Mouse (Mus musculus) testis, adult 2 months (tissue): Measurements from ENCODE around the gene Dnah12. TPM values are rescaled to one million over a fixed set of nuclear protein-coding genes. Genes with fewer than 3 reads are reported as not detected.

Source experiments
- H3K27ac ChIP-seq: fragments of 200-500 bp; 2 replicates; pipeline ENCODE4 v1.5.1; 2012; ENCODE audit warnings: low read depth, low read length; ENCODE audit not compliant: control insufficient read depth, insufficient read depth
- H3K27me3 ChIP-seq: fragments of 200-500 bp; 2 replicates; pipeline ENCODE4 v1.6.1; 2012; ENCODE audit warnings: mild to moderate bottlenecking, low read length, moderate library complexity; ENCODE audit not compliant: control insufficient read depth, insufficient read depth
- H3K36me3 ChIP-seq: fragments of 200-500 bp; 2 replicates; pipeline ENCODE4 v1.6.1; 2012; ENCODE audit warnings: mild to moderate bottlenecking, low read length; ENCODE audit not compliant: control insufficient read depth, insufficient read depth
- H3K4me1 ChIP-seq: fragments of 200-500 bp; 2 replicates; pipeline ENCODE4 v1.6.1; 2012; ENCODE audit warnings: low read length; ENCODE audit not compliant: control insufficient read depth, insufficient read depth
- H3K4me3 ChIP-seq: fragments of 200-500 bp; 2 replicates; pipeline ENCODE4 v1.5.1; 2012; ENCODE audit warnings: low read depth, mild to moderate bottlenecking, low read length, moderate library complexity, mixed read lengths; ENCODE audit not compliant: control insufficient read depth
- CTCF ChIP-seq: fragments of 200-500 bp; IDR thresholded peaks from 2 replicates; pipeline ENCODE4 v1.5.1; 2012; ENCODE audit warnings: low read depth, mild to moderate bottlenecking, inconsistent platforms, low read length, moderate library complexity; ENCODE audit not compliant: control insufficient read depth, insufficient read depth, insufficient replicate concordance
- POLR2A ChIP-seq: fragments of 200-500 bp; IDR thresholded peaks from 2 replicates; pipeline ENCODE4 v1.6.1; 2012; ENCODE audit warnings: low read depth, mild to moderate bottlenecking, inconsistent platforms, low read length, moderate library complexity; ENCODE audit not compliant: control insufficient read depth
- polyA plus RNA-seq: library from polyadenylated mRNA; depleted of rRNA; stranded (reverse); fragments of >200 nt; gene quantifications from 2 replicates; pipeline ENCODE4 v1.2.3, GENCODE M21; 2012; rRNA removed

Dnah12 gene
- 6.0 and 7.4 TPM in 2 replicates for polyA plus RNA-seq

DNA sequence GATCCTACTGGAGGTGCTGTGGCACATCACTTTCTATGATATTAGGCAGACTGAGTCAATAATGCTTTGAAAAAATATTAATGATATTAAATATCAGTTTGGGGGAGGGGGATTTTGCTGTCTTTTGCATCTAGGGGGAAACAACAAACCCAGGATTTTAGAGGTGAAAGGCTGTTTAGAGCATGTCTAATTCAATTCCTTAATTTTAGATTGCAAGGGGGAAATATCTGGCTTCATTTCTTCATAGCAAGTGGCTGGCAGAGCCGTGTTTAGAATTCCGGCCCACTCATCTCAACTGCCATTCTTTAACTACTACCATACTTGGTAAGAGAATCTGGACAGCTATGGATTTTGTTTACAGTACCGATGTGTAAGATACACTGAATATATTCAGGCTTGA, at the start of gene Dnah12:
Dnah12 (plus strand) TSS at position 301 of the 400 bp plus-strand sequence.
- Histone ChIP-seq H3K4me3 (peak within 1 kb of the TSS; percentile 79; the same call in 1 of the 2 replicates), H3K36me3 (no peaks in the 10 kb centered on the region), H3K27me3 (no peaks in the 10 kb centered on the region), H3K27ac (peak within 1 kb of the TSS; percentile 76), H3K4me1 (no peaks in the 10 kb centered on the region)
- no peak for TF ChIP-seq POLR2A
- no peak for TF ChIP-seq CTCF

DNA sequence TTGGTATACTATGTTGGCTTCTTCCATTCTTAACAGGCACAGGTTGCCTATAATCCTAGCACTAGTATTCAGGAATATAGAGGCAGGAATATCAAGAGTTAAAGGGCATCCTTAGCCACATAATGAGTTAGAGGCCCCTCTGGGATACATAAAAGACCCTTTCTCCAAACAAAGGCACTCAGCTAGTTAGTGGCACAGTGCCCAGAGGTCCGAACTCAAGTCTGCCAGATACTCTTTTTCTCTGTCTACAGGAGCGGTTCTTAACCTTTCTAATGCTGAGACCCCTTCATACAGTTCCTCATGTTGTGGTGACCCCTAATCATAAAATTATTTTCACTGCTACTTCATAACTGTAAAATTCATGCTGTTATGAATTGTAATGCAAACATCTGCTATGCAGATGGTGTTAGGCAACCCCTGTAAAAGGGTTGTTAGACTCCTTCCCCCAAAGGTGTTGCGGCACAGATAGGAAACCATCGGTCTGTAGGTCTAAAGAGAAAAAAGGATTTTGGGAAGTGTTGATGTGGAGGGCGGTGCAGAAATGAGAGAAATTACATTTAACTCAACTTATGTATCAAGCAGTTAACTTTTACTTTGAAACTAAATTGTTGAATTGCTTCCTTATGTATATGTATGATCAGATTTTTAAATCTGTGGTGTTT, 47.0 kb upstream of the Dnah12 start:
- TF ChIP-seq POLR2A = no peak
- no peak for TF ChIP-seq CTCF
- H3K36me3 ChIP-seq = peaks cover 1% of the 10 kb centered on the region; the same call in 1 of the 2 replicates
- H3K27ac ChIP-seq = no peak overlapping the region
- H3K4me1 ChIP-seq = no peaks in the 10 kb centered on the region
- no peak overlapping the region for H3K4me3 ChIP-seq
- no peaks in the 10 kb centered on the region for H3K27me3 ChIP-seq

DNA sequence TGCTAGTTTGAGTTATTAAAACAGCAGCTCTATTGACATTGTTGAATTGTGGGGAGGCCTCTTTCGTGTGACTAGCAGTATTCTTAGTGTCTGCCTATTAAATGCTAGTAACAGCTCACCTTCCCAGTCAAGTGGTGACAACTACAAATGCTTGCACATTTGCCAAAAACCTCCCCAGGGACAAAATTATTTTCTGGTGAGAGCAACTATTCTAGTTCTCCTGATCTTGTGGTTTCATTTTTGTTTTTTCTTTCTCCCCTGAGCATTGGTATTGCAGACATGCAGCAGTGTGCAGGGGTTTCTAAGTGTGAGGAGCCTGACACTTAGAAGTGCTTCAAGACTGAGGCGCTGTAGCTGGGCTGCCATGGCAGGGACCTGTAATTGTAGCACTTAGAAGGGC, 45.3 kb upstream of the Dnah12 start:
- H3K4me3 ChIP-seq = no peak overlapping the region
- no peak for TF ChIP-seq CTCF
- TF ChIP-seq POLR2A = no peak
- no peaks in the 10 kb centered on the region for H3K4me1 ChIP-seq
- H3K36me3 ChIP-seq = peaks cover 1% of the 10 kb centered on the region; the same call in 1 of the 2 replicates
- H3K27me3 ChIP-seq = no peaks in the 10 kb centered on the region
- H3K27ac ChIP-seq = no peak overlapping the region

DNA sequence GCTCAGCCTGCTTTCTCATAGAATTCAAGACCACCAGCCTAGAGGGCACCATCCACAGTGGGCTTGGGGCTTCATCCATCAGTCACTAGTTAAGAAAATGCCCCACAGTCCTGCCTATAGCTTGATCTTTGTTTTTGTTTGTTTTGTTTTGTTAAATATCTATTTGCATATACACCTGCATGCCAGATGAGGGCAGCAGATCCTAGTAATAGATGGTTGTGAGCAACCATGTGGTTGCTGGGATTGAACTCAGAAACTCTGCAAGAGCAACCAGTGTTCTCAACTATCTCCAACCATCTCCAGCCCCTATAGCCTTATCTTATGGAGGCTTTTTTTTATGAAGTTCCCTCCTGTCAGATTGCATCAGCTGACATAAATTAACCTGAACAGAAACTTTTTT, 41.2 kb upstream of the Dnah12 start:
- no peaks in the 10 kb centered on the region for H3K27me3 ChIP-seq
- H3K36me3 ChIP-seq = peaks cover 1% of the 10 kb centered on the region; the same call in 1 of the 2 replicates
- H3K27ac ChIP-seq = no peak overlapping the region
- no peak overlapping the region for H3K4me3 ChIP-seq
- no peaks in the 10 kb centered on the region for H3K4me1 ChIP-seq
- no peak for TF ChIP-seq POLR2A
- no peak for TF ChIP-seq CTCF

DNA sequence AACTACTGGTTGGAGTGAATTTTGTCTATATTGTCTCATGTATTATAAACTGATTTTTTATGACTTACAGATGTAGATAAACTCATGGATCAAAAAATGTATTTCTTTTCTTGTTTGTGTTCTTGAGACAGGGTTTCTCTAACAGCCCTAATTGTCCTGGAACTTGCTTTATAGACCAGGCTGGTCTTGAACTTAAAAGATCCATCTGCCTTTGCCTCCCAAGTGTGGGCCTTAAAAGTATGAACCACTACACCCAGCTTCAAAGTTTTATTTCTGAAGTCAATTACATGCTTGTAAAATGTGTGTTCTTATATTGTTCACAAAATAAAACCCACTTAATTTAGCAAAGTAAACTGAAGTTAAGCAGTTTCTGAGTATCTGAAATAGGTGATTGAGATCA, 34.9 kb upstream of the Dnah12 start:
- Histone ChIP-seq H3K27ac (no peak overlapping the region), H3K4me1 (no peaks in the 10 kb centered on the region), H3K36me3 (peaks cover 1% of the 10 kb centered on the region; the same call in 1 of the 2 replicates), H3K27me3 (no peaks in the 10 kb centered on the region), H3K4me3 (no peak overlapping the region)
- TF ChIP-seq CTCF (no peak), POLR2A (no peak)

DNA sequence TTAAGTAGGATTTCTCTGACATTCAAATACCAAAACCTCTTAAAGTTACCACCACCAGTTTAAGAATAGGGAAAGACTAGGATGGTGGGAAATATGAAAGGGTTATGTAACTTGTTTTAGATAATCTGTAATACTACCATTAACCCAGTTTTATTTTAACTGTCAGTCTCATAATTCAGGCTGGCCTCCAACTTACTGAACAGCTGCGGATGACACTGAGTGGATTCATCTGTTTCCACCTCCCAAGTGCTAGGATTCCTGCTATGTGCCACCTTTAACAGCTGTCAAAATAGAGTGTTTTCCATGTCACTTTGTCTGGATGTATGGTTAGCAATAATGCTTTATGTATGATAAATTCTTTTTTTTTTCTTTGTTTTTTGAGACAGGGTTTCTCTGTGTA, 32.8 kb upstream of the Dnah12 start:
- Histone ChIP-seq H3K4me1 (no peaks in the 10 kb centered on the region), H3K4me3 (no peak overlapping the region), H3K27me3 (no peaks in the 10 kb centered on the region), H3K27ac (no peak overlapping the region), H3K36me3 (peaks cover 1% of the 10 kb centered on the region; the same call in 1 of the 2 replicates)
- TF ChIP-seq POLR2A = no peak
- TF ChIP-seq CTCF = no peak

DNA sequence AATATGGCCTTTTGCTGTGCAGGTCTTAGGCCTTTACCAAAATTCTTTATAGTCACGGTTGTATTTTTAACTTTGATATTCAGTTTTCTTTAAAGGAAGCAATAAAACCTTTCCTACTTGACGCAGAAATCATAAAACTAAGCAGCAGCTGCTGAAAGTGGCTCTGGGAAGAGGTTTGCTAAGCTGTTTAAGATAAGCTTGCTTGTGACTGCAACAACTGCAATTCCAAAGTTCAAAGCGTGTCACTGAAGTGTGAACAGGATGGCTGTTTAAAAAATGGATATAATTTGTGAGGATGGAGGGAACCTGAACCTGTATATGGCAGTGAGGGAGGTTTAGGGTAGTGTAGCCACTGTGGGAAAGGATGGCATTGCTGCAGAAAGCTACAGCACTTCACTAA, 31.1 kb upstream of the Dnah12 start:
- no peak overlapping the region for H3K4me3 ChIP-seq
- peaks cover 1% of the 10 kb centered on the region; the same call in 1 of the 2 replicates for H3K36me3 ChIP-seq
- no peaks in the 10 kb centered on the region for H3K4me1 ChIP-seq
- H3K27me3 ChIP-seq = no peaks in the 10 kb centered on the region
- TF ChIP-seq POLR2A = no peak
- TF ChIP-seq CTCF = no peak
- no peak overlapping the region for H3K27ac ChIP-seq

DNA sequence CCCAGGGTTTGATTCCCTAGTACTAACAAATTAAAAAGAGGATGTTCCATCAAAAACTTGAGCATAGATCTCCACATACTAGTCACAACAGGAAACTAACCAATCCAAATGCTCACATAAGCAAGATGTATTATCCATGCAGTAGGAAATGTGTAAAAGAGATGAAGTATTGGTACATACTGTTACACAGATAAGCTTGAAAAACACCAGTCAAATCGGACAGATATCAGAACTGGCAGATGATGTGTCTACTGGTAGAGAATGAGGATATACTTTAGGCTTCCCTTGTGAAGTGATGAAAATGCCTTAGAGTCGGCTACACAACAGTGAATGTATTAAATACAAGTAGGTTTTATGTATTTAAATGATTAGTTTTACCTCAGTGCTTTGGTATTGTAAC, 30.6 kb upstream of the Dnah12 start:
- no peak overlapping the region for H3K4me3 ChIP-seq
- no peak for TF ChIP-seq CTCF
- no peak for TF ChIP-seq POLR2A
- no peaks in the 10 kb centered on the region for H3K4me1 ChIP-seq
- H3K27me3 ChIP-seq = no peaks in the 10 kb centered on the region
- H3K36me3 ChIP-seq = no peaks in the 10 kb centered on the region
- no peak overlapping the region for H3K27ac ChIP-seq
